Mouse (Mus musculus) testis, adult 10 weeks (tissue): Measurements from ENCODE around the gene Hspb7. TPM values are rescaled to one million over a fixed set of nuclear protein-coding genes. Genes with fewer than 3 reads are reported as not detected.

Experiments
- polyA plus RNA-seq: library from polyadenylated mRNA; stranded (reverse); fragments of 350-450 nt; fragmentation: Illumina TruSeq; extraction: RNeasy Lipid Tissue Mini Kit (QIAGEN cat#74804); gene quantifications from one replicate; pipeline ENCODE4 v1.2.3, GENCODE M21; 2014; ENCODE audit warnings: low read depth, low replicate concordance

The Hspb7 gene
- polyA plus RNA-seq = 0.67 TPM

GRCm38 (mm10) chr4:141420192-141420829 lies at the start of gene Hspb7:
Hspb7 (plus strand) TSS chr4:141420779.

GRCm38 (mm10) chr4:141398545-141398944 lies 22.0 kb upstream of the Hspb7 start, which contains the start of gene Clcnka:
Clcnka (minus strand) TSS chr4:141398724.

DNA sequence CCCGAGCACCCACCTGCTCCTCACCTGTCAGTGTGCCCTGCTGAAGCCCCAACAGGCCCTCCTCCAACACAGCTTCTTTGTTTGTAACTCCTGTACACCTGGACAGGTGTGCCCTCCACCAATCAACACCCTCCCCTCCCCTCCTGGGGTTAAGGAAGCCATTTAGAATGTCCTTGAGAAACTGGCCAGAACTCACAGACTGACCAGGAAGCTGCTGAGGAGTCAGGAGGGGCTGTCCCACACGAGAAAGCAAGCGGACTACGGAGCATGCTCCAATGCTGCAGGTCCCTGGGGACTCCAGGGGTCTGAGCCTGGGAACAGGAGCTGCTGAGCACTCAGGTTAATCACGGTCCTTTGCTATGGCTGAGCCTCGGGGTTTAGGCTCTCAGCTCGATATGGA lies 4.7 kb upstream of the Hspb7 start, which contains the start of gene Clcnkb:
Clcnkb (minus strand) TSS at position 91 of the 400 bp plus-strand sequence.

DNA sequence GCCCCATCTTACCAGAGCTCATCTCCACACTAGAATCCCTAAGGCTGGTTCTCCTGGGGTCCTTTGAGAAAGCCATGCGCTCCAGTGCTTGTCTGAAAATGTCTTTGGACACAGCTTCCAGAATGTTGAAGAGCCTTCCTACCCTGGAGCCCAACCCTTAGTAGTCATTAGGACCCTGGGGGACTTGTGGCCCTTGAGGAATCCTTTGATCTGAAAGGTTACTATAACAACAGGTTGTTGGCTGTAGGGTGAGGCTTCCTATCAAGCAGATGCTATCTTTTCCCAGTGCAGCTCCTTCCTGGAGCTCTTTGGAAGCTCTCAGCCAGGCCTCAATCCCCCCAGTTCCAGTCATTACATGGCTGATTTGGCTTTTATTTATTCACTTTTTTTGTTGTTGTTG lies 15.4 kb downstream of the Hspb7 start, which contains the start of gene Srarp:
Srarp (minus strand) TSS at position 132 of the 400 bp plus-strand sequence.

GRCm38 (mm10) chr4:141444451-141445327 lies 24.1 kb downstream of the Hspb7 start, which contains the start of gene Zbtb17:
Zbtb17 (plus strand) TSS chr4:141444654.

Other genes with a start within 250 kb of the Hspb7 start
- gene Rsg1, start 206.8 kb upstream of the Hspb7 start, polyA plus RNA-seq = 0.50 TPM
- gene Arhgef19, start 181.3 kb upstream of the Hspb7 start, polyA plus RNA-seq = not detected
- not detected for gene Epha2, start 119.5 kb upstream of the Hspb7 start, polyA plus RNA-seq
- gene Fam131c, start 52.6 kb upstream of the Hspb7 start, polyA plus RNA-seq = not detected
- not detected for gene Clcnka, start 22.1 kb upstream of the Hspb7 start, polyA plus RNA-seq
- gene Clcnkb, start 4.8 kb upstream of the Hspb7 start, polyA plus RNA-seq = not detected
- gene Srarp, start 15.3 kb downstream of the Hspb7 start, polyA plus RNA-seq = not detected
- 0.36 TPM for gene Zbtb17, start 23.9 kb downstream of the Hspb7 start, polyA plus RNA-seq
- 5.4 TPM for gene Spen, start 117.8 kb downstream of the Hspb7 start, polyA plus RNA-seq
- gene Fblim1, start 185.3 kb downstream of the Hspb7 start, polyA plus RNA-seq = 1.3 TPM
- 0.42 TPM for gene Tmem82, start 197.9 kb downstream of the Hspb7 start, polyA plus RNA-seq
- 0.13 TPM for gene Slc25a34, start 203.0 kb downstream of the Hspb7 start, polyA plus RNA-seq
- 2.8 TPM for gene Plekhm2, start 244.1 kb downstream of the Hspb7 start, polyA plus RNA-seq